Mouse (Mus musculus): Measurements from ENCODE around the gene Lats2. TPM values are rescaled to one million over a fixed set of nuclear protein-coding genes. Genes with fewer than 3 reads are reported as not detected.
A peak's percentile ranks its signal among the peaks of the same experiment; 100 is the strongest.
"Not testable (repeated sequence)": the region's sequence is repeated elsewhere in the genome, so short reads cannot be mapped to it uniquely, and the experiment has no call there.

Lats2 gene
- polyA plus RNA-seq, 1 experiment from 2014 or later = 33.3 TPM

DNA sequence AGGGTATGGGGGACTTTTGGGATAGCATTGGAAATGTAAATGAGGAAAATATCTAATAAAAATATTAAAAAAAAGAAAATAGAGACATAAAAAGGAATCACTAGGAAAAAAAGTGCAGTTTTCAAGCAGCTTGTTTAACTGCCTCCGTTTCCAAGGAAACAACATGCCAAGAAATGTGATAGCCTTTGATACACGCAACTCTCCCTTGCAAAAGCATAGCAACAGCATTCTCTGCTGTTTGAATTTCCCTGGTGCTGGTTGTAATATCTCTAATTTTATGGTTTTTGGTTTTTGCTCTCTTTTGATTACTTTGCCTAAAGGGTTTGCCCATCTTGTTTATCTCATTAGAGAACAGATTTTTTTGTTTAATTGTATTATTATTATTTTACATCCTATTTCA lies 82.7 kb downstream of the Lats2 start:
- H3K4me3 ChIP-seq = no peak overlapping the region
- H3K36me3 ChIP-seq = no peaks in the 10 kb centered on the region
- no peaks in the 10 kb centered on the region for H3K9me3 ChIP-seq (replicated peaks)
- no peak overlapping the region for H3K4me2 ChIP-seq
- no peak for ATAC-seq (ENCODE audit: insufficient number of reproducible peaks, low FRiP score)
- no peak overlapping the region for H3K27ac ChIP-seq (ENCODE audit: poor library complexity, severe bottlenecking)
- no peaks in the 10 kb centered on the region for H3K4me1 ChIP-seq (replicated peaks)
- no peak overlapping the region for H3K9ac ChIP-seq
- WGBS = 65% methylated on average over 2 of the region's 2 CpGs
- H3K27me3 ChIP-seq (replicated peaks) = no peaks in the 10 kb centered on the region

DNA sequence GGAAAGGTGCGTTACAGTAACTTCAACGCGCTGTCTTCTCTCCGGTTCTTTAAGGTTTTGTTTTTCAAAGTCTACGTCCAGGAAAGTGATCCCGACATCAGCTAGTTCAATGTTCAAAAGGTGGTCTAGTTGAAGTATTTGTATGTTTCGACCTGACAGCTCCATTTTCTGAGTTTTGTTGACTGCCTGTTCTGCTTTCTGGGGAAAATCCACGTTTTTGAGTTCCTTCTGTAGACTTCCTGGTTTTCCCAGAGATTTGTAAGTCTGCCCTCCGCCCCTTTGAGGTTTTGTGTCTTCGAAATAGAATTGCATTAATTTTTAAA lies 92.6 kb downstream of the Lats2 start:
- WGBS = 12% methylated on average over 10 of the region's 10 CpGs
- no peak for ATAC-seq (ENCODE audit: insufficient number of reproducible peaks, low FRiP score)
- H3K4me3 ChIP-seq = peak overlapping the region; percentile 75
- H3K27ac ChIP-seq (ENCODE audit: poor library complexity, severe bottlenecking) = peak overlapping the region; percentile 91
- H3K36me3 ChIP-seq = no peaks in the 10 kb centered on the region
- H3K9me3 ChIP-seq (replicated peaks) = no peaks in the 10 kb centered on the region
- peaks cover 7% of the 10 kb centered on the region for H3K4me1 ChIP-seq (replicated peaks)
- H3K9ac ChIP-seq = peak overlapping the region; percentile 92
- peak overlapping the region; percentile 67 for H3K4me2 ChIP-seq
- no peaks in the 10 kb centered on the region for H3K27me3 ChIP-seq (replicated peaks)

DNA sequence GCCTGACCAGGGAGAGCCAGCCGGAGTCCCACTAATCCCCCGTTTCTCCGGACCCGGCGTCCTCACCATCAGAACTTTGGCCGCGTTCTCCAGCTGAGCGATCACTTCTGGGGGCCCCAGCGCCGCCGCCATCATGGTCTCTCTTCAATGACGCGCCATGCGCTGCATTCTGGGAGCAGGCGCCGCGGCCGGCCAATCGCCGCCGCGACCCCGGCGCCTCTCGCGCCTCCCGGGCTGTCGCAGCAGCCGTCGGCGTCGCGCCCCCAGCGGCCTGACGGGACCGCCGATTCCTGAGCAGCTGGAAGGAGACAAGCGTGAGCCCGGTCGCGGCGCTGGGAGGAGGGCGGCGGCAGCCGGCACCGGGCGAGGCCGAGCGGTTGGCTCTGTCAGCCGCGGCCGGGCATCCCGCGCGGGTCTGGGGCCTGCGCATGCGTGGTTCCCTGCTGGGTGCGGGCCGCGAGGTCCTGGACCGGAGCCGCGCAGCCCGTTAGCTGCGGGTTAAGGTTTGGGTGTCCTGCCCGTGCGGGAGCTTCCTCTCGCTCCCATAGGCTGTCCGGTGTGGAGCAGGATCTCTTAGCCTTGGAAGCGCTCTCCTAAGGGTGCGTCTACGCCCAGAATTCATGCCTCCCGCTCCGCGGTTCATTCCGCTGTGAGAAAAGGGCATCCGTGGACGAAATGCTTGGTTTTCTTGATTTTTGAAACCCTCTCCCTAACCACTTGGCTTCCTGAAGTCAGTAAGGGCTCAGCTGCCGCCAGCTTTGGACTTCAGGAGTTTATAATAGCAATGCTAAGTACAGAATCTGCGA lies 93.2 kb downstream of the Lats2 start, which contains the start of gene Xpo4:
Gene Xpo4 (minus strand): TSS at position 609 of the 806 bp plus-strand sequence.
- peak within 1 kb of the TSS; percentile 75 for H3K4me3 ChIP-seq
- no peaks in the 10 kb centered on the region for H3K9me3 ChIP-seq (replicated peaks)
- ATAC-seq (ENCODE audit: insufficient number of reproducible peaks, low FRiP score) = peak; percentile 94
- under 1% methylated on average over 80 of the region's 80 CpGs for WGBS
- peak within 1 kb of the TSS; percentile 91 for H3K27ac ChIP-seq (ENCODE audit: poor library complexity, severe bottlenecking)
- no peaks in the 10 kb centered on the region for H3K27me3 ChIP-seq (replicated peaks)
- H3K4me2 ChIP-seq = peak within 1 kb of the TSS; percentile 67
- H3K4me1 ChIP-seq (replicated peaks) = peaks cover 7% of the 10 kb centered on the region
- no peaks in the 10 kb centered on the region for H3K36me3 ChIP-seq
- H3K9ac ChIP-seq = peak within 1 kb of the TSS; percentile 92

DNA sequence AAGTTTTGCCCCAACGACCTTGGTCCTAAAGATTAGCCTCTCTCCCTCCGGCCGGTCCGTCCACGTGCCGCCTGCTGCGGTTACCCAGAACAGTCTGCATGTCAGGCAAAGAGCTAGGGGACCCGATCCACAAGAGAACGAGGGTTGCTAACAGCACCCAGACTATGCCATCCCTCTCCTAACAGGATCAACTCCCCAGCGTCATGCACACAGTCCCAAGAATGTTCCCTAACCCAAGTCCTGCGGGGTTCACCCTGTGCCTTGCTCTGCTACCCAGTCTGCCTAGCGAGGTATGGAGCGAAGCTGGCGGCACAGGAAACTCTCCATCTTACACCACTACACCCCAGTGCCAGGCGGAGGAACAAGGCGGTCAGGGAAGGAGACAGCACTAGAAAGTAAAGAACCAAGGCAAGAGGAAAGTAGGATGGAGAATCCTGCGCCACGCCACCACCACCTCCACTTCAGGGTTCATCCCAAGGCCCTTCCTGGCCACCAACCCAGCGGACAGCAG lies 93.8 kb downstream of the Lats2 start:
- peak overlapping the region; percentile 91 for H3K27ac ChIP-seq (ENCODE audit: poor library complexity, severe bottlenecking)
- no peaks in the 10 kb centered on the region for H3K36me3 ChIP-seq
- no peaks in the 10 kb centered on the region for H3K27me3 ChIP-seq (replicated peaks)
- WGBS = under 1% methylated on average over 19 of the region's 19 CpGs
- H3K9ac ChIP-seq = peak overlapping the region; percentile 92
- ATAC-seq (ENCODE audit: insufficient number of reproducible peaks, low FRiP score) = peak; percentile 60; the same call in 1 of the 2 replicates
- H3K4me2 ChIP-seq = peak overlapping the region; percentile 67
- H3K9me3 ChIP-seq (replicated peaks) = no peaks in the 10 kb centered on the region
- peak overlapping the region; percentile 75 for H3K4me3 ChIP-seq
- peaks cover 7% of the 10 kb centered on the region for H3K4me1 ChIP-seq (replicated peaks)

DNA sequence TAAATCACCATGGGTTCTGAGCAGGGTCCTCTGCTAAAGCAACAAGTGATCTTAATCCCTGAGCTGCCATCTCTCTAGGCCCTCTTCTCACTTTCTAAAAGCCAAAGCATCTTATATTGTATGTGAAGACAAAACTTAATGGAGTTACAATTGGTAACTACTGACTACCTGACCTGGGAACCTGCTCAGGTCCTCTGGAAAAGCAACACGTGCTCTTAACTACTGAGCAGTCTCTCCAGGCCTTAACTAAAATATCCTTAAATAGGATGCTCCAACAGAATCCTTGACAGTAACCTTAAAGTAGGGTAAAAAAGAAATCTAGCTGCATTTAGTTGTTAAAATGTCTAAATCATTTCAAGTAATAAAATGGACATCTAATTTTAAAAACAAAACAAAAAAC lies 94.6 kb downstream of the Lats2 start:
- peak overlapping the region; percentile 41; the same call in 1 of the 2 replicates for H3K9ac ChIP-seq
- H3K36me3 ChIP-seq = no peaks in the 10 kb centered on the region
- H3K27ac ChIP-seq (ENCODE audit: poor library complexity, severe bottlenecking) = no peak overlapping the region
- peaks cover 7% of the 10 kb centered on the region for H3K4me1 ChIP-seq (replicated peaks)
- peak overlapping the region; percentile 75 for H3K4me3 ChIP-seq
- ATAC-seq (ENCODE audit: insufficient number of reproducible peaks, low FRiP score) = no peak
- H3K9me3 ChIP-seq (replicated peaks) = no peaks in the 10 kb centered on the region
- 35% methylated on average over 1 of the region's 1 CpGs for WGBS
- peak overlapping the region; percentile 67 for H3K4me2 ChIP-seq
- H3K27me3 ChIP-seq (replicated peaks) = no peaks in the 10 kb centered on the region

DNA sequence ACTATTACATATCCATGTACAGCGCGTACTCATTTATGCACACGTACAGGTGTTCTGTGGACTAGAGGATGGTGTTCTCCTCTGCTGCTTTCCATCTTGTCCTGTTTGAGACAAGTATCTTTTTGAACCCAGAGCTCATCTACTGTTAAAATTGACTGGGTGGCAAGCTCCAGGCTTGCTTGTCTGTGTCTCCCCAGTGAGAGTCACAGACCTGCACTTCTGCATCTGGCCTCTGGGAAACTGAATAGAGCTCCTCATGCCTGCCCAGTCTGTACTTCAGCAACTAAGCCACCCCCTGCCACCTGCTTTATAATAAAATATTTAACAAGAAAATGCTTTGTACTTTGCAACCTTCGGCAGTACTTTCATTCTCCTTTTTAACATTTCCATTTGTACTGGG lies 99.9 kb downstream of the Lats2 start:
- H3K27me3 ChIP-seq (replicated peaks) = no peaks in the 10 kb centered on the region
- H3K36me3 ChIP-seq = no peaks in the 10 kb centered on the region
- H3K9ac ChIP-seq = no peak overlapping the region
- H3K27ac ChIP-seq (ENCODE audit: poor library complexity, severe bottlenecking) = no peak overlapping the region
- WGBS = 95% methylated on average over 4 of the region's 4 CpGs
- no peaks in the 10 kb centered on the region for H3K9me3 ChIP-seq (replicated peaks)
- H3K4me3 ChIP-seq = no peak overlapping the region
- no peak for ATAC-seq (ENCODE audit: insufficient number of reproducible peaks, low FRiP score)
- no peak overlapping the region for H3K4me2 ChIP-seq
- no peaks in the 10 kb centered on the region for H3K4me1 ChIP-seq (replicated peaks)

DNA sequence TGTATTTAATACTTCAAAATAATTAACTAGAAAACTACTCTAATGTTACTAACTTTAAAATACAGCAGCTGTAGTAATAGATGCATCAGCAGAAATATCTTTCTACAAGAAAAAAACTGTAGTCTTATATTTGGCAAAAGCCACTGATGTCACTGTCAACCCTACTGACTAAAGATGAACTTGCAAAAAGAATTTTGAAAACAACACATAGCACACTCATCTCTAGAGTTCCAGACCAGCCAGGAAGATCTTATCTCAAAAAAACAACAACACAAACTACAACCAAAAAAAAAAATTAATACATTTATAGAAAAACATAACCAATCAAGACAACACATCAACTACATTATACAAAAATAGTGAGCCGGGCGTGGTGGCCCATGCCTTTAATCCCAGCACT lies 100.7 kb downstream of the Lats2 start:
- Histone ChIP-seq H3K9me3 (replicated peaks) (no peaks in the 10 kb centered on the region), H3K9ac (no peak overlapping the region), H3K27ac (ENCODE audit: poor library complexity, severe bottlenecking) (no peak overlapping the region), H3K4me2 (no peak overlapping the region), H3K4me3 (no peak overlapping the region), H3K36me3 (no peaks in the 10 kb centered on the region), H3K4me1 (replicated peaks) (peaks cover 3% of the 10 kb centered on the region), H3K27me3 (replicated peaks) (no peaks in the 10 kb centered on the region)
- ATAC-seq (ENCODE audit: insufficient number of reproducible peaks, low FRiP score) = no peak
- WGBS = 95% methylated on average over 2 of the region's 2 CpGs

DNA sequence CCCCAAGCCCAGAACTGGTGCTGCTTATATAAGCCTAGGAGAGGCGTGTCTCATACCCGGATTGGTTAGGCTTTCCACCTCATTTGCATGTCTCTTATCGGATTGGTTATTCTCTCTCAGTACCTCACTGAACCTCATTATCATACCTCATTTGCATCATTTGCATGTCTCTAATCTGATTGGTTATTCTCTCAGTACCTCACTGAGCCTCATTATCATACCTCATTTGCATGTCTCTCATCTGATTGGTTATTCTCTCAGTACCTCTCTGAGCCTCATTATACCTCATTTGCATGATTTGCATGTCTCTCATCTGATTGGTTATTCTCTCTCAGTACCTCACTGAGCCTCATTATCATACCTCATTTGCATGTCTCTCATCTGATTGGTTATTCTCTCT lies 101.7 kb downstream of the Lats2 start:
- H3K27ac ChIP-seq (ENCODE audit: poor library complexity, severe bottlenecking); H3K4me2 ChIP-seq; H3K4me3 ChIP-seq; H3K4me1 ChIP-seq (replicated peaks); H3K36me3 ChIP-seq; ATAC-seq (ENCODE audit: insufficient number of reproducible peaks, low FRiP score); H3K27me3 ChIP-seq (replicated peaks); H3K9ac ChIP-seq; H3K9me3 ChIP-seq (replicated peaks): not testable (repeated sequence)
- 92% methylated on average over 3 of the region's 3 CpGs for WGBS

DNA sequence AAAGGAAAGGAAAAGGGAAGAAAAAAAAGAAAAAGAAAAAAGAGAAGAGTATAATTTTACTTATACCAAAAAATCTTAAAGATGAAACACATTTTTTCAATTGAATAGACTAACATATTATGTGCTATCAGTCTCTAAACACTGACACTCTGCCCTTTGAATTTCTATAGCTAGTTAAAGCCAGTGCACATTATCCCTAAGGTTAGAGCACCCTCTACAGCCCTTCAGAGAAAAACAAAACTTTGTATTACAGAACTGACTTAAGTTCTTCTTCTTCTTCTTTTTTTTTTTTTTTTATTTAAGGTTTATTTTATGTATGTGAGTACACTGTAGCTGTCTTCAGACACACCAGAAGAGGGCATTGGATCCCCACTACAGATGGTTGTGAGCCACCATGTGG lies 108.7 kb downstream of the Lats2 start:
- H3K9ac ChIP-seq = no peak overlapping the region
- no peak for ATAC-seq (ENCODE audit: insufficient number of reproducible peaks, low FRiP score)

DNA sequence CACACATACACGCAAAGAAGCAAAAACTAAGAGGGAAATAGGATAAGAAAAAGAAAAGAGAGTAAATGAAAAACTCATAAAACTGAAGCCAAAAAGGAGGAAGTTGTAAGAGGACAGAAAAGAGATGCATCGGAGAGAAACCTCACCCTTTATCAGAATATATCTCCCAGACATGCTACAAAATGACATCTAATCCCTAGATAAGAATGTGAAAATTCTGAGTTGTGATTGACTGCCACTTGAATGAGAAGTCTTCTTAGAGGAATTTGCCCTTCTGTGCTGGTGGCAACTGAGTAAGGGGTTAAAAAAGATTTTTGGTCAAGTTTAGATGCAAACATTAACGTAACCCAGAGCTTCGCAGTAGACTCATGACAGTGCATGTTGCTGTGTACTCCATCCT lies 112.0 kb downstream of the Lats2 start:
- Histone ChIP-seq H3K4me1 (replicated peaks) (peaks cover 9% of the 10 kb centered on the region), H3K9ac (no peak overlapping the region), H3K36me3 (peaks cover 9% of the 10 kb centered on the region), H3K27me3 (replicated peaks) (no peaks in the 10 kb centered on the region), H3K27ac (ENCODE audit: poor library complexity, severe bottlenecking) (no peak overlapping the region), H3K9me3 (replicated peaks) (no peaks in the 10 kb centered on the region), H3K4me3 (no peak overlapping the region), H3K4me2 (no peak overlapping the region)
- WGBS = 86% methylated on average over 4 of the region's 4 CpGs
- ATAC-seq (ENCODE audit: insufficient number of reproducible peaks, low FRiP score) = no peak

More for the DNA sequence above, 108.7 kb downstream of the Lats2 start:
- Histone ChIP-seq H3K9me3 (replicated peaks) (no peaks in the 10 kb centered on the region), H3K4me2 (no peak overlapping the region), H3K27me3 (replicated peaks) (no peaks in the 10 kb centered on the region), H3K27ac (ENCODE audit: poor library complexity, severe bottlenecking) (no peak overlapping the region), H3K36me3 (no peaks in the 10 kb centered on the region), H3K4me1 (replicated peaks) (peaks cover 12% of the 10 kb centered on the region), H3K4me3 (no peak overlapping the region)
